Mouse (Mus musculus) midbrain, embryonic 13.5 days (tissue): ENCODE results near the gene Ptk6. TPM values are rescaled to one million over a fixed set of nuclear protein-coding genes. Genes with fewer than 3 reads are reported as not detected.

Experiments
- ATAC-seq: fragments of 200-750 bp; cut with Nextera tagmentation; 2 replicates; pipeline ENCODE4 v1.8.0; 2017; ENCODE audit warnings: mild to moderate bottlenecking, moderate TSS enrichment, moderate library complexity
- H3K27ac ChIP-seq: fragments of 300-500 bp; sonication (generic); 2 replicates; pipeline ENCODE4 v1.5.1; 2015; ENCODE audit warnings: inconsistent platforms, mild to moderate bottlenecking, moderate library complexity
- H3K27me3 ChIP-seq: fragments of 300-500 bp; sonication (generic); 2 replicates; pipeline ENCODE4 v1.6.1; 2015; ENCODE audit warnings: mild to moderate bottlenecking, inconsistent platforms
- H3K36me3 ChIP-seq: fragments of 300-500 bp; sonication (generic); 2 replicates; pipeline ENCODE4 v1.6.1; 2015; ENCODE audit warnings: mild to moderate bottlenecking, inconsistent platforms
- H3K4me1 ChIP-seq: fragments of 300-500 bp; sonication (generic); replicated peaks from 2 replicates; pipeline ENCODE4 v1.6.1; 2015; ENCODE audit warnings: inconsistent platforms
- H3K4me2 ChIP-seq: fragments of 300-500 bp; sonication (generic); replicated peaks from 2 replicates; pipeline ENCODE4 v1.6.1; 2015; ENCODE audit warnings: moderate library complexity, mild to moderate bottlenecking, inconsistent platforms
- H3K4me3 ChIP-seq: fragments of 300-500 bp; sonication (generic); replicated peaks from 2 replicates; pipeline ENCODE4 v1.5.1; 2015; ENCODE audit warnings: mild to moderate bottlenecking, inconsistent platforms
- H3K9ac ChIP-seq: fragments of 300-500 bp; sonication (generic); replicated peaks from 2 replicates; pipeline ENCODE4 v1.6.1; 2015; ENCODE audit warnings: mild to moderate bottlenecking, inconsistent platforms
- H3K9me3 ChIP-seq: fragments of 300-500 bp; sonication (generic); 2 replicates; pipeline ENCODE4 v1.6.1; 2016; ENCODE audit warnings: mild to moderate bottlenecking, inconsistent platforms
- WGBS: fragments of 180-500 bp; shearing (Covaris S2); methylation state at CpG from one replicate; pipeline ENCODE4 v1.1.7; 2015; 5-methylcytosine and 5-hydroxymethylcytosine counted together
- polyA plus RNA-seq: library from polyadenylated mRNA; unstranded; fragments of >200 nt; fragmentation: Nextera tagmentation; extraction: Ambion mirVana; gene quantifications from 2 replicates; pipeline ENCODE4 v1.2.1, GENCODE M21; 2015

Gene Ptk6
- polyA plus RNA-seq, 1 experiment from 2014 or later, result not detected

DNA sequence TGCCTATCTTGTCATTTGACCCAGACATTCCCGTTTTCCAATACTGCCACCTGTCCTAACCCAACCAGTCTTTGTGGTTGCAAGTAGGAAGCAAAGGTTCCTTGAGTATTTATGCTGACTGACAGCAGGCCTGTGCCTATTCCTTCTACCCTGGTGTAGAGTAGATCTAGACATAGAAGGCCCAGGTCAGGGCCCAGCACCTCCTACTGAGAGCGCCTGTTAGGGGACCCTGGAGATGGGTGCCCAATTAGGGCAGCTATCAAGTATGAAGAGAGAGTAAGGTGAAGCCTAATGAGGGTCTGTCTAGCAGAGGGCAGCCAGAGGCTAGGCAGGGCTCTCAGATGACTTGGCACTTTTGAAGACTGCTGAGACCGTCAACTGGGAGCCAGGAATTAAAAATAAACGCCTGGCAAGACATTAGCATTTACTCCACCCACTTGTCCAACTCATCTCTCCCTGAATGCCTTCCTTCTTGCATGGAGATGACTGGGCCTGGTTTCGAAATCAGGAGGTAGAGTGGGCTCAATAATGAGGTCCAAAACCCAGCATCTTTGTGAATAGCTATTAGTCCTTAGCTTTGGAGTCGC, 44.8 kb downstream of the Ptk6 start:
- H3K27me3 ChIP-seq, result peaks cover 21% of the 10 kb centered on the region; the same call in 1 of the 2 replicates
- H3K4me2 ChIP-seq, result no peak overlapping the region
- no peak for ATAC-seq
- whole genome bisulfite sequencing, result 78% methylated on average over 6 of the region's 6 CpGs
- H3K27ac ChIP-seq, result no peak overlapping the region
- H3K9ac ChIP-seq, result no peak overlapping the region
- H3K4me1 ChIP-seq, result peaks cover 59% of the 10 kb centered on the region
- H3K9me3 ChIP-seq, result no peaks in the 10 kb centered on the region
- H3K4me3 ChIP-seq, result no peak overlapping the region
- H3K36me3 ChIP-seq, result peaks cover 3% of the 10 kb centered on the region; the same call in 1 of the 2 replicates

DNA sequence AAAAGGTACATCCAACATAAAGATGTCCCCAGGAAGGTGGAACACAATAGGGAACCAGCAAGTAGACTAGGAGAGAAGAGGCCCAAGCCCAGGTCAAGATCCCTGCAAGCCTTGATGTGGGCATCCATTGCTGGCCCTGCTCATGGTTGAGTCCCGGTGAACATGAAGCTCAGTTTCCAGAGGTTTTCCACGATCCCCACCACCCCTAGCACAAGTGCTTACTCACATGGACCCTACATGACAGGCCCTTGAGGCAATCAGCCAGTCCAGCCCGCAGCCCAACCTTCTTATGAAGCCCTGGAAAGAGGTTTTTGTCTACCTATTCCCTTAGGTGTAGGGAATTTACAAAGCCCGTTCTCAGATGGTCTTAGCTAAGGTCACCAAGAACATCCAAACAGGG, 45.4 kb downstream of the Ptk6 start:
- Histone ChIP-seq H3K9ac (peak overlapping the region; percentile 77; the same call in 1 of the 2 replicates), H3K27me3 (peaks cover 26% of the 10 kb centered on the region; the same call in 1 of the 2 replicates), H3K4me3 (peak overlapping the region; percentile 52), H3K4me2 (peak overlapping the region; percentile 61), H3K4me1 (peaks cover 59% of the 10 kb centered on the region), H3K9me3 (no peaks in the 10 kb centered on the region), H3K27ac (peak overlapping the region; percentile 86), H3K36me3 (peaks cover 6% of the 10 kb centered on the region; the same call in 1 of the 2 replicates)
- 76% methylated on average over 4 of the region's 4 CpGs for WGBS
- ATAC-seq, result no peak

DNA sequence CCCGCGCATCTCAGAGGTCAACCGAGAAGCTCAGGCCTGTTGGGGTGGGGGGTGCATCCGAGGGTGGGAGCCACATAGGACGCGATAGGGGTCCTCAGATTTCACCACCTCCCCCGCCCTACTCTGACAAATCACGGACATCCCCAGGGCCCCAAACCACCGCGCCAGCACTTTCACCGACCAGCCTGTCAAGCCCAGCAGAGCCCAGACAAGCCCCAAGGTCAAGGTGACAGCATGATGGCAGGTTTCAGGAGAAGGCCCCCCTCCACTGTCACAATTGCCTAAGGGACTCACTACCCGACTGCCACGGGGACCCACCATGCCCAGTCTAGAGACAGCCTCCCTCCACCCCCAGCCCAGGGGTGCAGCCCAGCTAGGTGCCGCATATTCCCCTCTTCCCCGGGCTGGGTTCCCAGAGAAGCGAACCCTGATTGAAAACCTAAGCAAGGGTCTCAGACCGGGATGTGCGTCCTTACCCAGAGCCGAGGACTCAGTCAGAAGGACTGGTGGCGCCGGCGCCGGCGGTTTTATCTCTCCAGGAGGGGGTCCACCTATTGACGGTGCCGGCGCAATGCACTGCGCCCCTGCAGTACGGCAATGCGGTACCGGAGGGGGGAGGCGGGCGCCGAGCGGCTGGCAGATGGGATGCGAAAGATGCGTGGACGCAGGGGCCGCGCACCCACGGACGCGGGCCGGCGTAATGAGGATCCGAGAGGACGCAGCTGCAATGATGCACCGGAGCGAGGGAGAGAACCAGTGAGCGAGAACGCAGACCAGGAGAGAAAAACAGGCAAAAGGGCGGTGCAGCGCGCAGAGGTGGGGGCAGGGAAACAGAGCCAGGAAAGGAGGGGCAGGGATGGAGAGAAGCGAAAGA, 46.1 kb downstream of the Ptk6 start, which contains the start of gene Eef1a2:
TSS of gene Eef1a2 (minus strand) at position 767 of the 874 bp plus-strand sequence.
- peaks cover 59% of the 10 kb centered on the region for H3K4me1 ChIP-seq
- 3% methylated on average over 55 of the region's 55 CpGs for WGBS

DNA sequence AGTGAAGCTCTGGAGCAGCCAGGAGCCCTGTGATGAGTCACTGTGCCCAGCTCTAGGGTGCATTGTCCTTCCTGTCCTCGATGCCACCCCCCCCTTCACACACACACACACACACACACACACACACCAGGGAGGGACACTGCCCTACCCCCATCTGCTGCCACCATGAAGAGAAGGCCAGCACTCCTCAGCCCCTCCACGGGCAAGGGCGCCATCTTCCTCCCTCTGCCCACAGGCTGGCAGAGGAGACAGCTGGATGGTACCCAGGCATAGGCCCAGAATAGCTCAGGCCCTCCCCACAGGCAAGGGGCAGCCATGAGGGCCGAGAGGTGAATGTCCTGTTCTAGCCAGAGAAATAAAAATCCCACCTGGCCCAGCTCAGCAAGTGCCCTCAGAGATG, 46.8 kb downstream of the Ptk6 start:
- H3K36me3 ChIP-seq, result peaks cover 6% of the 10 kb centered on the region; the same call in 1 of the 2 replicates
- no peak overlapping the region for H3K27ac ChIP-seq
- H3K27me3 ChIP-seq, result peaks cover 37% of the 10 kb centered on the region
- ATAC-seq, result peak; percentile 7; the same call in 1 of the 2 replicates
- no peaks in the 10 kb centered on the region for H3K9me3 ChIP-seq
- peak overlapping the region; percentile 61 for H3K4me2 ChIP-seq
- H3K9ac ChIP-seq, result peak overlapping the region; percentile 77
- WGBS, result 68% methylated on average over 4 of the region's 4 CpGs
- H3K4me3 ChIP-seq, result peak overlapping the region; percentile 52
- H3K4me1 ChIP-seq, result peaks cover 59% of the 10 kb centered on the region

More for the DNA sequence above, 46.1 kb downstream of the Ptk6 start, which contains the start of gene Eef1a2:
- Histone ChIP-seq H3K4me2 (peak within 1 kb of the TSS; percentile 61), H3K27me3 (peaks cover 31% of the 10 kb centered on the region), H3K4me3 (peak within 1 kb of the TSS; percentile 52), H3K9me3 (no peaks in the 10 kb centered on the region), H3K36me3 (peaks cover 6% of the 10 kb centered on the region; the same call in 1 of the 2 replicates), H3K27ac (peak within 1 kb of the TSS; percentile 86), H3K9ac (peak within 1 kb of the TSS; percentile 77)
- peak; percentile 77 for ATAC-seq

DNA sequence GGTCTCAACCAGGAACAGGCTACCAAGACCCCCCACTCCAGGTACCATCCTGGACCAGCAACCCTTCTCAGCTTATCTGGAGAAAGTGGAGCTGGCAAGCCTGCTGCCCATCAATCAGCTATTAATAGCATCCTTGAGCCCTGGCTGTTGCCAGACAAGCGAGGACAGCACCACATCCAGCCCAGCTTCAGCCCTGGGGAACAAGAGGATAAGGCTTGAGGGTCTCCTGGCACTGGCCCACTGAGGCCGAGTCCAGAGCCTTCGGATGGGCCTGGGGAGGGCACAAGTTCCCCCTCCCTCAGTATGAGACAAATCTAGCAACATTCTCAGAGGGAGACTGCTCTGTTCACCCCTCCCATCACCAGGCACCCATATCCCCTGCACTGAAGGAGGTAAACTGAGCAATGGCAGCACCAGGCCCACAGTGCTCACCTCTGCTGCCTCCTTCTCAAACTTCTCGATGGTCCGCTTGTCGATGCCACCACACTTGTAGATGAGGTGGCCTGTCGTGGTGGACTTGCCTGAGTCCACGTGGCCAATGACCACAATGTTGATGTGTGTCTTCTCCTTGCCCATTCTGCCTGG, 47.7 kb downstream of the Ptk6 start:
- Histone ChIP-seq H3K4me2 (peak overlapping the region; percentile 61), H3K4me1 (peaks cover 54% of the 10 kb centered on the region), H3K27ac (no peak overlapping the region), H3K27me3 (peaks cover 45% of the 10 kb centered on the region), H3K9ac (no peak overlapping the region; the same call in 1 of the 2 replicates), H3K4me3 (no peak overlapping the region), H3K9me3 (no peaks in the 10 kb centered on the region), H3K36me3 (peaks cover 8% of the 10 kb centered on the region; the same call in 1 of the 2 replicates)
- ATAC-seq, result no peak
- 87% methylated on average over 8 of the region's 8 CpGs for WGBS

DNA sequence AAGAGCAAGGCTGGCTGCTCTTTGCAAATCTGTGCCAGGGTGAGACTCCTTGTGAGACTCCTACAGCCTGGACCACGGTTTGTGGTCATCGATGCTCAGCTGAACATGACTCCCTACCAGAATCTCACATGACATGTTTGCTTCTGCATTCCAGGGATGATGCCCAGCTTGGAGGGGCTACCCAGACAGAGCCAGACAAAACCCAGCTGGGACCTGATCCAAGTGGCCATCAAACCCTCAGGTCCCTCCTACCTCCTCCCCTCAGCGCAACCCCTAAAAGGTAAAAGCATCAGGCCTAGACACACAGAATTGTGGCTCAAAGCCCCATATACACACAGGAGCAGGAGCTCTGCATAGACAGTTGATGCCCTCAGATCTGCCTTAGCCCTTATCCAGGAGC, 48.2 kb downstream of the Ptk6 start:
- no peak overlapping the region for H3K27ac ChIP-seq
- H3K4me3 ChIP-seq, result no peak overlapping the region
- peaks cover 14% of the 10 kb centered on the region for H3K36me3 ChIP-seq
- H3K4me2 ChIP-seq, result 0 out of 2 replicates have a peak overlapping the region, but pooled peaks have one; percentile 61
- H3K4me1 ChIP-seq, result peaks cover 48% of the 10 kb centered on the region
- H3K27me3 ChIP-seq, result peaks cover 50% of the 10 kb centered on the region
- 88% methylated on average over 3 of the region's 3 CpGs for WGBS
- no peak overlapping the region; the same call in 1 of the 2 replicates for H3K9ac ChIP-seq
- no peaks in the 10 kb centered on the region for H3K9me3 ChIP-seq
- no peak for ATAC-seq

DNA sequence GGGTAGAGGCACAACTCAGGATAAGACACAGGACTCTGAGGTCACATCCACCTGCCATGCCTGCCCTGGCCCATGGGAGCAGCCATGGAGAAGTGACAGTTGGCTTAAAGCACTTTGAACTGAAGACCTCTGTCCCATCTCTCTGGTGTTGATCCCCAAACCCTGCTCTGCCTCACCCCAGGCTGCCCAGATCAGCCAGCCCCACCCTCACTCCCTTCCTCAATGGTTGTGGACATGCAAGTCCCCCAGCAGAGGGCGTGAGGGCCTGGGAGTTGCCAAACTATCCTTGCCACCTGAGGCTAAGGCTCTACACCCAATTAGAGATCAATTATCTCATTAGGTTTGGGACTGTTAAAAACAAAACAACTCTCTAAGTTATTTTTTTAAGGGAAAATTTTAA, 48.8 kb downstream of the Ptk6 start:
- no peak overlapping the region for H3K27ac ChIP-seq
- no peak overlapping the region for H3K4me3 ChIP-seq
- peaks cover 15% of the 10 kb centered on the region for H3K36me3 ChIP-seq
- 0% methylated on average over 1 of the region's 1 CpGs for WGBS
- H3K27me3 ChIP-seq, result peaks cover 54% of the 10 kb centered on the region
- no peak overlapping the region for H3K4me2 ChIP-seq
- no peak overlapping the region for H3K9ac ChIP-seq
- no peak for ATAC-seq
- peaks cover 43% of the 10 kb centered on the region for H3K4me1 ChIP-seq
- H3K9me3 ChIP-seq, result no peaks in the 10 kb centered on the region

DNA sequence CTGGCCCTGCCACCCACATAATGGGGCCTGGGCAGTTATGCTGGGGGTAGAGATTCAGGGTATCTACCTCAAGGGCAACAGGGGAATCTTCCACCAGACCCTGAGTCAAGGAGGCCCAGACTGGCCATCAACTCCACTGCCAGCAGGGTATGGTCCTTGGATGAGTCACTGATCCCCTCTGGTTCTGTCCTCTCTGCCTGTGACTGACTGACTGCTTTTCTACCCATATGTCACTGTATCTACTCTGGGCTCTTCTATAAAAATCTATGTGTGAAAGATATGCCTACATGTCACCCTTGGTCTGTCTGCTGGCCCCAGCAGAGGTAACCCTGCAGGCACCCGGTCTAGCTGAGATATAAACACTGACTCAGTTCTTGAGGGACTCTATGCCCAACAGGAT, 49.5 kb downstream of the Ptk6 start:
- H3K9me3 ChIP-seq, result no peaks in the 10 kb centered on the region
- peaks cover 58% of the 10 kb centered on the region for H3K27me3 ChIP-seq
- ATAC-seq, result no peak
- no peak overlapping the region for H3K9ac ChIP-seq
- peaks cover 44% of the 10 kb centered on the region for H3K4me1 ChIP-seq
- 96% methylated on average over 1 of the region's 1 CpGs for WGBS
- H3K36me3 ChIP-seq, result peaks cover 15% of the 10 kb centered on the region
- H3K4me2 ChIP-seq, result no peak overlapping the region
- no peak overlapping the region for H3K27ac ChIP-seq
- H3K4me3 ChIP-seq, result no peak overlapping the region

DNA sequence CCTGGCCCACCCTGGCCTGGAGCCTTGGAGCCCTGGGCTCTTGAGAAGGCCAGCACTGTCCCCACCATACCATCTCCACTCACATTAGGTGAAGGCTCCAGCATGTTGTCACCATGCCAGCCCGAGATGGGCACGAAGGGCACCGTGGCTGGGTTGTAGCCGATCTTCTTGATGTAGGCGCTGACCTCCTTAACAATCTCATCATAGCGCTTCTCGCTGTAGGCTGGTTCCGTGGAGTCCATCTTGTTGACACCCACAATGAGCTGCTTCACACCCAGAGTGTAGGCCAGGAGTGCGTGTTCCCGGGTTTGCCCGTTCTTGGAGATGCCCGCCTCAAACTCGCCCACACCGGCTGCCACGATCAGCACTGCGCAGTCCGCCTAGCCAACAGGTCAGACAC, 49.9 kb downstream of the Ptk6 start:
- ATAC-seq, result no peak
- 94% methylated on average over 17 of the region's 17 CpGs for WGBS
- peaks cover 45% of the 10 kb centered on the region for H3K4me1 ChIP-seq
- no peak overlapping the region for H3K9ac ChIP-seq
- peaks cover 15% of the 10 kb centered on the region for H3K36me3 ChIP-seq
- H3K4me2 ChIP-seq, result no peak overlapping the region
- H3K4me3 ChIP-seq, result no peak overlapping the region
- H3K9me3 ChIP-seq, result no peaks in the 10 kb centered on the region
- peaks cover 58% of the 10 kb centered on the region for H3K27me3 ChIP-seq
- H3K27ac ChIP-seq, result no peak overlapping the region

DNA sequence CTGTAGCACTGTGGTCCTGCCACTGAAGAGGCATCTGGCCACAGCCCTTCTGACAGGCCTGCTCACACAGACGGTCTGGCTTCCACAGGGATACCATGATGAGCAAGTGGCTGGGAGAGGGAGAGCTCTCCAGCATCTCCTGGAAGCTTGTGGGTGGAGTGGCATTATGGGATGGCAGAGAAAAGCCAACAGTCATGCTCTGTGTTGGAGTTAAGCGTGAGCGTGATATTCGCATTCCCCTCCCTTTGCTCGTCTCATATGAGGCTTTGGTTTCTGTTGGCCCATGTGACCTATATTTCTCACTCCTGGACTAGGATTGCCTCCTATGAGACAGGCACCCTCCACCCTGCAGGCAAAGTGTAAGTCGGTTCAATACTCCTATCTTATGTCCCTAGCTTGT, 52.3 kb downstream of the Ptk6 start:
- Histone ChIP-seq H3K4me1 (peaks cover 27% of the 10 kb centered on the region), H3K4me3 (no peak overlapping the region), H3K9ac (no peak overlapping the region), H3K4me2 (no peak overlapping the region), H3K36me3 (peaks cover 15% of the 10 kb centered on the region), H3K27me3 (peaks cover 53% of the 10 kb centered on the region), H3K27ac (no peak overlapping the region), H3K9me3 (no peaks in the 10 kb centered on the region)
- 78% methylated on average over 6 of the region's 6 CpGs for WGBS
- ATAC-seq, result no peak

DNA sequence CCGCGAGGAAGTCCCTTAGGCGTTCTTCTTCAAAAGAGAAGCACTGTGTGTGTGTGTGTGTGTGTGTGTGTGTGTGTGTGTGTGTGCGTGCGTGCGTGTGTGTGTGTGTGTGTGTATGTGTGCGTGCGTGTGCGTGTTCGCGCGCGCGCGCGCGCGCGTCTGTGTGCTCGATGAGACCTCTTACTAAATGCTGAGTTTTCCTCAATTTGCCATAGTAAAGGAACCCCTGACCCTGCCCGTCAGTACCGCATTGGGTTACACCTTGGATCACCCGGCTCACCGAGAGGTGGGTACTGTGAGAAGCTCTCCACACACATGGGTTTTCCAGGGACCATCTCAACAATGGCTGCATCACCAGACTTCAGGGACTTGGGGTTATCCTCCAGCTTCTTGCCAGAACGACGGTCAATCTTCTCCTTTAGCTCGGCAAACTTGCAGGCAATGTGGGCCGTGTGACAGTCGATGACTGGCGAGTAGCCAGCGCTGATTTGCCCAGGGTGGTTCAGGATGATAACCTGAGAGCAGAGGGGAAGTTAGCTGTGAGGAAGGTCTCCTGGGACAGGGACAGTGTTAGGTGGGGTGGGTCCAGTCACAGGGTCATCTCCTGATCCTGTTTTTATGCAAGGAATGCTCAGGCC, 54.2 kb downstream of the Ptk6 start:
- H3K4me1 ChIP-seq, result peaks cover 15% of the 10 kb centered on the region
- peaks cover 15% of the 10 kb centered on the region for H3K36me3 ChIP-seq
- H3K4me2 ChIP-seq, result peak overlapping the region; percentile 81
- no peaks in the 10 kb centered on the region for H3K9me3 ChIP-seq
- H3K9ac ChIP-seq, result peak overlapping the region; percentile 55; the same call in 1 of the 2 replicates
- H3K27ac ChIP-seq, result no peak overlapping the region
- H3K27me3 ChIP-seq, result peaks cover 53% of the 10 kb centered on the region
- no peak for ATAC-seq
- peak overlapping the region; percentile 43 for H3K4me3 ChIP-seq
- WGBS, result 16% methylated on average over 28 of the region's 31 CpGs
